Mouse (Mus musculus): ENCODE data around the gene C87977. TPM values are rescaled to one million over a fixed set of nuclear protein-coding genes. Genes with fewer than 3 reads are reported as not detected.
"Not testable (repeated sequence)": the region's sequence is repeated elsewhere in the genome, so short reads cannot be mapped to it uniquely, and the experiment has no call there.

C87977 gene
- not detected in 2 replicates for polyA plus RNA-seq (2015; fragmentation: Nextera tagmentation; extraction: Ambion mirVana)

DNA sequence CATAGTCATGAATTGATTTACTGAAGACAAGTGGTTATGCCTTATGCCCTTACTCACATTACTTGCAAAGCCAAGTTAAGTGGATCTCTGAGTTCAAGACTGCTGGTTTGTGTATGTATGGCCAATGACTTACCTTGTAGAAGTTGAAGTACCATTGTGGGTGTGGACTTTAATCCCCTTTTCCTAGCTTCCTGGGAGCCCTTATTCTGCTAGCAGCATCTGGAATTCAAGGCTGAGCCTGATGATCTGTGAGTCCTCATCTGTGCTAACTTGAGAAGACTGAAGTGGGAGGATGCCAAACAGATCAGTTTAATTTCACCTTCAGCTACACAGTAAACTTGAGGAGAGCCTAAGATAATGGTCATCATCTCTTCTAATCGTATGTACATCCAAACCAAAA is at the start of gene C87977:
Gene C87977, minus strand, starts transcription at position 101 of the 400 bp plus-strand sequence.
- WGBS, result 56% methylated on average over 1 of the region's 1 CpGs
- H3K9me3 ChIP-seq; H3K4me2 ChIP-seq; ATAC-seq (ENCODE audit: extremely low read depth, insufficient number of reproducible peaks, low FRiP score, low TSS enrichment); H3K4me3 ChIP-seq; H3K4me1 ChIP-seq; H3K27ac ChIP-seq (replicated peaks); H3K9ac ChIP-seq; H3K36me3 ChIP-seq; H3K27me3 ChIP-seq (replicated peaks): not testable (repeated sequence)

- not testable (repeated sequence) for H3K36me3 ChIP-seq; H3K9me3 ChIP-seq; H3K4me2 ChIP-seq; H3K9ac ChIP-seq; ATAC-seq (ENCODE audit: extremely low read depth, insufficient number of reproducible peaks, low FRiP score, low TSS enrichment); H3K27ac ChIP-seq (replicated peaks); H3K4me3 ChIP-seq; H3K27me3 ChIP-seq (replicated peaks); H3K4me1 ChIP-seq
Measured at GRCm38 (mm10) chr4:144254768-144255167, 41.6 kb upstream of the C87977 start.

DNA sequence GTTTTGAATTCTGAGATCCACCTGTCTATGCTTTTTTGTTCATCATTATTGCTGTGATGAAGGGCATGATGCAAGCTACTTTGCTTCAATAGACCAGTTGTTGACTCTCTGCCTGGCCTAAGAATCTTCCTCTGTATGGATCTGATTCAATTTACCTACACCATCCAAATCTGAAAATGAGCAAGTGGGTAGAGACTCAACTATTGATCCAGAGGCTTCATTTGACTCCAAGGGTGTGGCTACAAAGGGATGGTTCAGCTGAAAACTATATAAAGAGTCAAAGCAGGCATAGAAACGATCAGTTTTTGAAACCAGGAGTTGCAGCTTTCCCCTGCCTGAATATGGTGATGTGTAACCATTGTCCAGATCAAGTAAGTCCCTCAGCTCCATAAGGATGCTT is 22.7 kb downstream of the C87977 start, which contains the start of gene Oog2:
Gene Oog2, plus strand, starts transcription at position 301 of the 400 bp plus-strand sequence.
- 26% methylated on average over 1 of the region's 1 CpGs for WGBS
- Histone ChIP-seq H3K9ac (no peak within 1 kb of the TSS), H3K27me3 (replicated peaks) (no peaks in the 10 kb centered on the region), H3K9me3 (peaks cover 35% of the 10 kb centered on the region), H3K4me1 (no peaks in the 10 kb centered on the region), H3K4me2 (no peak within 1 kb of the TSS), H3K4me3 (no peak within 1 kb of the TSS), H3K36me3 (no peaks in the 10 kb centered on the region), H3K27ac (replicated peaks) (no peak within 1 kb of the TSS)
- ATAC-seq (ENCODE audit: extremely low read depth, insufficient number of reproducible peaks, low FRiP score, low TSS enrichment), result no peak

DNA sequence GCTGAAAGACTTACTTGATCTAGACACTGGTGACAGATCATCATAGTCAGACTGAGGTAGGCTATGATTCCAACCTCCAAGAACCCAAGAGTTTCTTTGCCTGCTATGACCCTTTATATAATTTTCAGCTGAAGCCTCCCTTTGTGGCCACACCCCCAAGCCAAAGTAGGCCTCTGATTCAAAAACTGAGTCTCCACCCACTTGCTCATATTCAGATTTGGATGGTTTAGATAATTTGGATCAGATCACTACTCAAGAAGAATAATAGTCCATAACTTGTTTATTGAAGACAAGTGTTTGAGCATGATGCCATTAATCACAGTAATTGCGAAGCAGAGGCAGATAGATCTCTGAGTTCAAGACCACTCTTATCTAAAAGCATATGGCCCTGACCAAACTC is 50.6 kb downstream of the C87977 start, which contains the start of gene Oog3:
Gene Oog3, minus strand, starts transcription at position 101 of the 400 bp plus-strand sequence.
- H3K27me3 ChIP-seq (replicated peaks), result no peaks in the 10 kb centered on the region
- ATAC-seq (ENCODE audit: extremely low read depth, insufficient number of reproducible peaks, low FRiP score, low TSS enrichment), result no peak
- 71% methylated on average over 1 of the region's 1 CpGs for WGBS
- H3K36me3 ChIP-seq, result no peaks in the 10 kb centered on the region
- peaks cover 67% of the 10 kb centered on the region for H3K9me3 ChIP-seq
- no peak within 1 kb of the TSS for H3K4me3 ChIP-seq
- no peak within 1 kb of the TSS for H3K4me2 ChIP-seq
- no peaks in the 10 kb centered on the region for H3K4me1 ChIP-seq
- H3K9ac ChIP-seq, result no peak within 1 kb of the TSS
- no peak within 1 kb of the TSS for H3K27ac ChIP-seq (replicated peaks)

Other genes with a start within 250 kb of the C87977 start
- gene Gm13101, start 246.4 kb downstream of the C87977 start, polyA plus RNA-seq (2015; fragmentation: Nextera tagmentation; extraction: Ambion mirVana), result not detected in 2 replicates
- gene Pramef17, start 218.9 kb downstream of the C87977 start, polyA plus RNA-seq (2015; fragmentation: Nextera tagmentation; extraction: Ambion mirVana), result not detected in 2 replicates
- not detected in 2 replicates for gene Pramel4, start 154.2 kb downstream of the C87977 start, polyA plus RNA-seq (2015; fragmentation: Nextera tagmentation; extraction: Ambion mirVana)
- gene Gm13102, start 106.8 kb downstream of the C87977 start, polyA plus RNA-seq (2015; fragmentation: Nextera tagmentation; extraction: Ambion mirVana), result not detected in 2 replicates
- not detected in 2 replicates for gene Oog3, start 50.7 kb downstream of the C87977 start, polyA plus RNA-seq (2015; fragmentation: Nextera tagmentation; extraction: Ambion mirVana)
- gene Oog2, start 22.6 kb downstream of the C87977 start, polyA plus RNA-seq (2015; fragmentation: Nextera tagmentation; extraction: Ambion mirVana), result not detected in 2 replicates
- not detected in 2 replicates for gene Pramel5, start 67.2 kb upstream of the C87977 start, polyA plus RNA-seq (2015; fragmentation: Nextera tagmentation; extraction: Ambion mirVana)
- gene Gm13128, start 116.9 kb upstream of the C87977 start, polyA plus RNA-seq (2015; fragmentation: Nextera tagmentation; extraction: Ambion mirVana), result not detected in 2 replicates
- not detected in 2 replicates for gene Gm13119, start 144.6 kb upstream of the C87977 start, polyA plus RNA-seq (2015; fragmentation: Nextera tagmentation; extraction: Ambion mirVana)
- gene Pramef20, start 164.6 kb upstream of the C87977 start, polyA plus RNA-seq (2015; fragmentation: Nextera tagmentation; extraction: Ambion mirVana), result not detected in 2 replicates
- gene Pramef12, start 195.1 kb upstream of the C87977 start, polyA plus RNA-seq (2015; fragmentation: Nextera tagmentation; extraction: Ambion mirVana), result 0.18 and 0.28 TPM in 2 replicates
- gene 1700012P22Rik, start 225.5 kb upstream of the C87977 start, polyA plus RNA-seq (2015; fragmentation: Nextera tagmentation; extraction: Ambion mirVana), result not detected in 2 replicates
- gene Gm9944, start 240.0 kb upstream of the C87977 start, polyA plus RNA-seq (2015; fragmentation: Nextera tagmentation; extraction: Ambion mirVana), result not detected in 2 replicates